Mouse (Mus musculus) embryo, embryonic 11.5 days (tissue): Measurements from ENCODE around the gene Nrl.
A peak's percentile ranks its signal among the peaks of the same experiment; 100 is the strongest.

Source experiments
- DNase-seq: peaks from one replicate; pipeline ENCODE4 v3.0.0-alpha.2; 2012; ENCODE audit warnings: low read depth, low spot score

Gene Nrl

DNA sequence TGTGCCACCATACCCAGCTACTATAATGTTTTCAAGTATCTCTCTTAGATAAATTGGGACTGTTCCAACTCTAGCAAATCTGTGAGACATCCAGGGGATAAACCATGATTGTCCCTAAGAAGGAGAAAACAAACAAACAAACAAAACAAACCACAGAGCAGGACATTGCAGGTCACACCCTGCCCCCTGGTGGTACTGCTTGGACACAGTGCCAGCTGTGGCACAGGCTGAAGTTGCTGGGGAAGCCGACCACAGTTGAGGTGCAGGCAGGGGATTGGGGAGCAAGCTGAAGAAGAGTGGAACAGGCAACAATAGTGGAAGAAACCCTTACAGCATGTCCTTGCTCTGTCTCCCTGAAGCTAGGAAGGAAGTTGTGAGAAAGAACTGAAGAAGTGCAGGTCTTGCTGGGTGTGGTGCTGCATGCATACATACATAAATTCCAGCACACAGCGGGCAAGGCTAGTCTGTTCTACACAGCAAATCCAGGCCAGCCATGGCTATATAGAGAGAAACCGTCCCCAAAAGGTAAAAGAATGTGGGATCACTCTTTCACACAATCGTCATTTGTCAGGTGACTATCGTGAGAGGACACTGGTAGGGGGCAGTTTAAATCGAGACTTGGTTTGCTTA lies 11.4 kb upstream of the Nrl start:
- no peak for DNase-seq

DNA sequence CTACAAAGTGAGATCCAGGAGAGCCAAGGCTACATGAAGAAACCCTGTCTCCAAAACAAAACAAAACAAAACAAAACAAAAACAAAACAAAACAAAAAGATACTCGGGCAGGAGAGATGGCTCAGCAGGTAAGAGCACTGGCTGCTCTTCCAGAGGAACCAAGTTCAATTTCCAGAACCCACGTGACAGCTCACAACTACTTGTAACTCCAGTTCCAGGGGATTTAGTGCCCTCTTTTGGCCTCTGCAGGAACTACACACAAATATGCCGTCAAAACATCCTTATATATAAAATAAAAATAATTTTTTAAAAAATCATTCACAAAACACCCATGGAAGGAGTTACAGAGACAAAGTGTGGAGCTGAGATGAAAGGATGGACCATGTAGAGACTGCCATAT lies 3.2 kb upstream of the Nrl start:
- DNase-seq = no peak

DNA sequence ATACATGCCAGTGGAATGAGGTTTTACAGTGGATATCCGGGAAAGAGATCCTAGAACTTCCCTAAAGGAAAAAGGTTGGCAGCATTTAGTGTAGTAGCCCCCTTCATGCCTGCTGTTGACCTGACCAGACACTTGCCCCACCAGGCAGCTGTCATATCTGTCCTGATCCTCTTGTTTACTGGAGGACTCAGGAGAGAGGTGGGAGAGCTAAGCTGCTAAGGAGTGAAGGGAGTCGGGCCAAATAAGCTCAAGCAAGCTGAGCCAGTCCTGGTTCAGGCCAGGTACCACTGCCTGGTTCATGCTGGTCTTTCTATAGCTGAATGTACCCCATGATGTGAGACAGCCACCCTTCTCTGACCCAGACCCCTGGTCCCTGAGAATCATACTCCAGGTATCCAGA lies 1.9 kb upstream of the Nrl start:
- DNase-seq = no peak

DNA sequence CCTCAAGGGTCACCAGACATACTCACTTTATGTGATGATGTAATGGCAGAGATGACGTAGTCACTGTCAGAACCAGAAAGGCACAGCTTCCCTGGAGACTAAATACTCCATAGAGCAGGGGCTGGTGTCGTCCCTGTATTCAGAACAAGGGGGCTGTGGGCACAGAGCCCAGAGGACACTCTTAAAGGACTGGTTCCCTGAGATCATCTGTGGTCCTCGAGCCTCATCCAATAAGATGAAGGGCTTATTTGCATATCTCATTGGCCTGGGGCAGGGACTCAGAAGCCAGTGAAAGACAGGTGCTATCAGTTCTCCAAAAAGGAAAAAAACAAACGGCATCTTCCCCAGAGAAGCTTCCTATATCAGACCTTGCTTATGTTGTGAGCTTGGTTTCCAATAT lies 719 bp downstream of the Nrl start:
- no peak for DNase-seq

DNA sequence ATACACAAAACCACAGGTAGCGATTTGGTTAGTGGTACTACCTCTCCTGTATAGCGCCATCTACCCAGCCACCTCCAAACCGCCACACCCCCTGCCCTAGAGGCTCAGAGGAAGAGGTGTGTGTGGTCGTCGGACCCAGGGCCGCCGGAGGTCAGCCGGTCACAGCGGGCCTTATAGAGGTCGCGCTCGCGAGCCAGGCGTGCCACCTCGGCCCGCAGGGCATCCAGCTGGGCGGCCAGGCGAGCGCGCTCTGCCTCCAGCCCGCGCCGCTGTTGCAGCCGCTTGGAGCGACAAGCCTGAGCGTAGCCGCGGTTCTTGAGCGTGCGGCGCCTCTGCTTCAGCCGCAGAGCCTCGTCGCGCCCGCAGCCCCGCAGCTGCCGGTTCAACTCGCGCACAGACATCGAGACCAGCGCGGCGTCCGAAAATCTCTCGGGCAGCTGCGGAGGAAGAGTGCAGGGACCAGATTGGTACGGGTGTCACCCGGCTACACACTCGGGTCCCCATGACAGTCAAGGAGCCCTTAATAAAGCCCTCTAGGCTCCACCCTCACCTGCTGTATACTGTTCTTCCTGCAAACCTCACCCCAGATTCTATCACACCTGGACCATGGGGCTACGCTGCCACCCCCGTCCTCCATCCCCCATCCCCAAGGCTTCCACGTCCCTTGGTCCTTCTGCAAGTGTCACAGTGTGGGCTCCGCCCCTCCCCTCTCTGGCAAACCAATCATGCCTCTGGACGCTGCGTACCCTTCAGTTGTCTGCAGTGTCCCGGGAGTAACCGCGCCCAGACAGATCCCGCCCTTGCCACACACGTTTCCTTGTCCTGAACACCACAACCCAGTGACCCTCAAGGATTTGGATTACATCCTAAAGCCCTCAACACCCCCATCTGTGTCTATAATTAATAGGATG lies 4.1 kb downstream of the Nrl start:
- no peak for DNase-seq

DNA sequence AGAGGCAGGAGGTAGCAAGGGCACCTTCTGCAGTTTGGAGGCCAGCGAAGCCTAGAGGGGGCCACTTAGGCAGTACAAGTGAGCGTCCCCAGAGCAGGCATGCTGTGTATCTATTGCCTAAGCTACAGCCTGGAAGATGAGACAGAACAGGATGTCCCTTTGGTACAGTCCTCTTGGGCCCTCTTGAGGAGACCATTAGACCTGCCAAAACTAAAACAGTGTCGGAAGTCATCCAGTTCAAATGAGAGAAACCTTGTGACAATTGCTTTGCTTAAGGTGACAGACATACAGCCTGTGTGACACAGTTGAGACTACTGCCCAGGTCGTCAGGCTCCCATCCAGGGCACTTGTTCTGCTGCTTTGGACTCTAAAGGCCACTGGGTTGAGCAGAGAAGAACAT lies 5.2 kb downstream of the Nrl start:
- DNase-seq = no peak

DNA sequence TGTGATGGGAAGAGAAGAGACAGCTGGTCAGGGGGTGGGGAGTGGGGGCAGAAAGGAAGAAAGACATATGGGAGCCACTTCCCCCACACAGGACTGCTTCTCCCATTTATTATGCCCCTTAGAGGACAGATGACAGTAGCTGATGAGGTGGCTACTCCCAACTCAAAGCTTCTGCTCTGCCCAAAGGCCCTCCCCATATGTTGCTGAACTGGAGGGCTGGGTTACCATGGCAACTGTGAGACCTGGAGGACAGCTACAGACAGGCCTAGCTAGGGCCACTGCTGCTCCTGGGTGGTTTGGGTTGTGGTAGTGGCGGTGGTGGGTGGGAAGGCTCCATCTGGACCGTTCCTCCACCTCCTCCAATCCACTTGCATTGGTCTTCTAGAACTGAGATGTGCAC lies 5.9 kb downstream of the Nrl start:
- DNase-seq = no peak

DNA sequence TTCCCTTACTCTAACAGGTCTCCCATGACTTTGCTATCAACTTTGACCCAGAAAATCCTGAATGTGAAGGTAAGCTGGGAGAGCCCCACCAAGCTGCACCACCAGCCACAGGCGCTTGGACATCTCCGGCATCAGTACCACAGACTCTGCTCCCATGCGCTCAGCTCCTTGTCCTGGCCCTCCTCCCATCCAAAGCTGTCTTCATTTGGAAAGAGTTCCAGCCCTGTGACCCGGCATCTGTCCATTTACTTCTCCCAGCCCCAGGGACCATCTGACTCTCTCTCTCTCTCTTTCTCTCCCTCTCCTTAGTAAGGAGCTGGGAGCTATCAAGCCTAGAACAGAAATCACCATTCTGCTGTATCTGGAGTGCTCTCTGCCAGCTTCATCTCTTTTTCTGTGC lies 8.9 kb downstream of the Nrl start:
- DNase-seq = no peak

DNA sequence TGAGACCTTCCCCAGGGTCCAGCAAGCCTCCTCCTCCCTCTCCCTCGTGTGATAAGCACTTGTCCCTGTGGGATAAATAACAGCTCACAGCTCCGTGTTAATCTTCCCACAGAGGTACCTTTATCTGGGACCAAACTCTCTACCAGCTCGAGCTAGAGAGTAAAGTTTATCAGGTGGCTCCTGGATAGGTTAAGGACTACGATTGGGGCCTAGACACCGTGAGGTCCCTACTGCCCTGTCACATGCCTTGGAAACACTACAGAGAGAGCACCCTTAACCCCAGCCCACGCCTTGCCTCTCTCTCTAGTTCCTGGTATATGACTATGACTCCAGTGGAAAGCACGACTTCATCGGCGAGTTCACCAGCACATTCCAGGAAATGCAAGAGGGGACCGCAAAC lies 10.9 kb downstream of the Nrl start:
- DNase-seq = no peak

DNA sequence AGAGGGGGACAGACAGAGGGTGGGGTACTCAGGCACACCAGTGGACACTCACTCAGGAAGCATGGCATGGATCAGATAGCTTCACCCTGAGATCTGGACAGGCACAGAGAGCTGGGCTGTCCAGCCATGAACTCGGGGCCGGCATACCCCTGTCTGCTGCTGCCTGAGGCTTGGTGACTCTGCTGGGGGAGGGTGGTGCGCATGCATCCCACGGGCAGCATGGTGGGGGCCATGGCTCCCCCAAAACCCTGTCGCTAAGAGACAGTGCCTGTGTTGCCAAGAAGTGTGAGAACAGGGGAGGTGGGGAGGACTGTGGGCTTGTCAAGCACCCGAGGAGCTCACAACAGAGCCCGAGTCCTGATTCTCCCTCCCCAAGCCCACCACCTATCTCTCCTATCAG lies 13.7 kb downstream of the Nrl start:
- DNase-seq = no peak

DNA sequence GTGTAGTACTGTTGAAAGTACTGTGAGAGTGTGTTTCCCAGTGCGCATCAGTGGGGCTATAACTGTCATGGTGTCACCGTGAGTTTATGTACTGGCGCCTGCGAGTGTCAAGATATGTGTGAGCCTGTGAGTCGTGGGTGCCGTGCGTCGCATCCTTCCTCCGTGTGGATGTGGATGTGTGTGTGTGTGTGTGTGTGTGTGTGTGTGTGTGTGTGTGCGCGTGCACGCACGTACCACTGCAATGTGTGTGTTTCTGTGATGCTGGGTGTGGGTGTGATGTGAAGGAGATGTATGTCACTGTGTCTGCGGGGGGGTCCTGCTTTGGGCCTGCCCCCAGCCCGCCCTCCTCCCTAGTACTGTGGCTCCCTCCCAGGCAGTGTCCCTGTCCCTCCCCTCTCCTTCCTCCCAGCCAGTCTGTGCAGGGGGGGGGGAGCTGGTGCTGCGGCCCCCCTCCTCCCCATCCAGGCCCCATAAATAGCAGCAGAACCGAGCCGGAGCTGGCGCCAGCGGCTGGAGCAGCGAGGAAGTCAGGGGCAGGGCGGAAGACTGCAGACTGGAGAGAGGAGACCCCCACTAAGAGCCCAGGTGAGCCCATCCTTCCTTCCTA lies 14.6 kb downstream of the Nrl start, which contains the start of gene Cpne6:
TSS of gene Cpne6 (plus strand) at position 321 of the 607 bp plus-strand sequence.
- no peak for DNase-seq

DNA sequence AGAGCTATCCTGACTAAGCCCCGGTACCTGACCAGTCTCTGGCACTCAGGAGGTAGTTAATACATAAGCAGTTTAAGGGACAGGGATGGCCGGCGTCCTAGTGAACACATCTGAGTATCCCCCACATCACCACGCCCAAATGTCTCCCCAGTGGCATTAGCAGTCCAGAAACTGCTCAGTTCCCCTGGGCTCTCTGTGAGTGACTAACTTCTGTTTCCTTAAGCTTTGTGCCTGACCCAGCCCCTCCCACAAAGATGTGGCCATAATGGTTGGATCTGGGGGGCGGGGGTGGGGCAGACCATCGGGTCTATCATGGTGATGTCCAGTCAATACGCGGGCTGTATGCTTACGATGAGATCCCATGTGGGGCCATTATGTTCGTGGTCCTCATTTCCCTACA lies 15.2 kb downstream of the Nrl start:
- DNase-seq = no peak

DNA sequence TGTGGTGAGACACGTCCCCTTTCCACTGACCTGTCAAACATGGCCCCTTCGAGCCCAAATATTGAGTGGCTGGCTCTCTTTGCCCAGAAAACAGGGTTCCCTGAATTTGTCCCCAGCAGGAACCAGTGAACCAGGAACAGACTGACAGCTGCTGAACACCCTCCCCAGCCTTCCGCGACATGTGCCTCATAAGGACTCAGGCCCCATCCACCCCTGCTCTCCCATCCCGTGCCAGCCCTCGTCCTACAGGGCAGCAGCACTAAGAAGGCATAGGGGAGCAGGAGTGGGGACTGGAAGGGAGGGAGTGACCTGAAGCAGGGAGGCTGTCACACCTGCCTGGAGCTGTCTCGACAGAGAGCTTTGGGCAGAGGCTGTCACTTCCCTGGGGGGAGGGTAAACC lies 17.0 kb downstream of the Nrl start:
- no peak for DNase-seq

DNA sequence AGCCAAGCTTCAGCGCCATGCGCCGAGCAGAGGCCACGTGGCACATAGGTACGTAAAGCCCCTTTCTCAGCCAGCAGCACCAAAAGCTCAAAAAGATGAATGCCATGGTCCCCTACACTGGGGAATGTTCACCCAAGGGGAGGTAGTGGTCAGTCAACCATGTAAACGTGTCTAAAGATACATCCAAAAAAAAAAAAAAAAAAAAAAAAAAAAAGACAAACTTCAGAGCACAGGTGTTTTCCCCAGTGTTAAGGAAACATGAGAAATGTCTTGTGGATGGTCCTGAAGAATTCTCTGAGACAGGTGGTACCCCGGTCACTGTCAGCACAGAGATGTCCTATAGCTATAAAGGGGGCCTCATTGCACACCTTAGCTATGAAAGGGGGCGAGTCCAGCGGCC lies 19.2 kb downstream of the Nrl start:
- no peak for DNase-seq

DNA sequence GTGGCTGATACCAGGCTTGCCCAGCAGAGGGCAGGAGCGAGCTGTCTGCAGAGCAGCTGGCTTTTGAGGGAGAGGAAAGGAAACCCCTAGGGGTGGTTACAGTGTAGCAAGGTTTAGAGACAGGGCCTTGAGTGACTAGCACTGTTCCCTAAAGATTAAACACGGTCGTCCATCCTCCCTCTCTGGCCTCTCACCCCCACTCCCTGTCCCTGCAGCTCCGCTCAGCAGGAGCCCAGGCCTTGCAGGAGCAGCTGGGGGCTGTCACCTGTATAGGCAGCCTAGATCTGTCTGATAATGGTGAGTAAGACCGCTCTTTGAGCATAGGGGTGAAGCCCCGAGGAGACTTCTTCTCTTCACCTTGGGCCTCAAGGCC lies 27.3 kb downstream of the Nrl start:
- peak; percentile 78 for DNase-seq

DNA sequence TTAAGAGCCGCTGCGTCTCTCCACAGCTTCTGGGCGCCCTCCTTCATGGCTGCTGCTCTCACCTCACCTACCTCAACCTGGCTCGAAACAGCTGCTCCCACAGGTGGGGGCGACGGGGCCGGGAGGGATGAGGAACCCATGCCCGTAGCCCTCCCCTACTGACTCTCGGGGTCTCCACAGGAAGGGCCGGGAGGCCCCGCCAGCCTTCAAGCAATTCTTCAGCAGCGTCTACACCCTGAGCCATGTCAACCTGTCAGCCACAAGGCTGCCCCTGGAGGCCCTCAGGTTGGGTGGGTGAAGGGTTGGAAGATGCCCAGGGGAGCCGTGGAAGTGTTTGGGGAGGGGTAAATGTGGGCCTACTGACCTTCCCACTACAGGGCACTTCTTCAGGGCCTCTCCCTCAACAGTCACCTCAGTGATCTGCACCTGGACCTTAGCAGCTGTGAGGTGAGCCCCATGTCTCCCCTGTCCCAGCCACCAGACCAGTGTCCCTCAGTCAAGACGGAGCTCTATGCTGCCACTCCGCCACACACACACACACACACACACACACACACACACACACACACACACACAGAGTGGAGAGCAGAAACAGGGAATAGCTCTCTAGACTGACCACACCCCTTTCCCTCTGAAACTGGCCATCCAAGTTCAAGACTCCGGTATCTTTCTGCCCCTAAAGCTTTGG lies 27.9 kb downstream of the Nrl start:
- no peak for DNase-seq

DNA sequence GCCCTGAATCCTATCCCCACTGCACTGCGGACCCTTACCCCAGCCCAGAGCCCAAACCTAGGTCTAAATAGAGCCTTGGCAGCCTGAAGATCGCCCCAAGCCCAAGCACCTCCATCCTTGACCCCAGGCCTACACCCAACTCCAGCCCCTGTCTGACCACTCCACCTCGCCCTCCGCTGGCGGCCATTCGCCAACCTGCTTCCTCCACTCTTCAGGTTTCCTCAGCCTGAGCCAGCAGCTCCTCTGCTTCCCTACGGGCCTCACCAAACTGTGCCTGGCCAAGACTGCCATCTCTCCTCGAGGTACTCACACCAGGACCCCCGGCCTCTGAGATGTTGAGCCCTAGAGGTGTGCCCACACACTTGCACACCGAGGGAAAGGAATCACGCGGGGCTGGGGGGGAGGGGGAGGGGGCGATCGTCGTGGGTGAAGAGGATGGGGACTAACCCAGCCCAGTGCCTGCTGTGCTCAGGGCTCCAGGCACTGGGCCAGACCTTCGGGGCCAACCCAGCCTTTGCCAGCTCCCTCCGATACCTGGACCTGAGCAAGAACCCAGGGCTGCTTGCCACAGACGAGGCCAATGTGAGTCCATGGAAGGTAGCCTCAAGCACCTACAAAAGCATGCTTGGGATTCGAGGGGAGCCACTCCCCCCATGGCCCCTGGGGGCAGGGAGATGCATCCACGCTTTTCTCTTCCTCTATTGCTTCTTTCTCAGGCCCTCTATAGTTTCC lies 29.1 kb downstream of the Nrl start:
- no peak for DNase-seq

DNA sequence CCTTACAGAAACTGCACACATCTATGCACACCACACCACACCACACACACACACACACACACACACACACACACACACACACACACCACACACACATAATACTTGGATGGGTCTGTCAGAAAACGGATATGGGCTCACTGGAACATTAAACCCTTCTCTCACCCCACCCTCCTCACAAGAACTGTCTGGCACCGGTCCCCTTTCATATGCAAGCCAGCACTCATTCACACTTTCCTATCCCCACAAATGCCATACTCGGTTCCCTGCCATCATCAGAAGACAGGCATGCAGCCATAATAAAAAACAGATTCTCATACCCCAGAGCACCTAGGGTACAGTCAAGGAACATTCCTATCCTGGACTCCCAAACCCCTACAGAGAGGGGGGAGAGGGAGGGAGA lies 32.7 kb downstream of the Nrl start:
- no peak for DNase-seq

DNA sequence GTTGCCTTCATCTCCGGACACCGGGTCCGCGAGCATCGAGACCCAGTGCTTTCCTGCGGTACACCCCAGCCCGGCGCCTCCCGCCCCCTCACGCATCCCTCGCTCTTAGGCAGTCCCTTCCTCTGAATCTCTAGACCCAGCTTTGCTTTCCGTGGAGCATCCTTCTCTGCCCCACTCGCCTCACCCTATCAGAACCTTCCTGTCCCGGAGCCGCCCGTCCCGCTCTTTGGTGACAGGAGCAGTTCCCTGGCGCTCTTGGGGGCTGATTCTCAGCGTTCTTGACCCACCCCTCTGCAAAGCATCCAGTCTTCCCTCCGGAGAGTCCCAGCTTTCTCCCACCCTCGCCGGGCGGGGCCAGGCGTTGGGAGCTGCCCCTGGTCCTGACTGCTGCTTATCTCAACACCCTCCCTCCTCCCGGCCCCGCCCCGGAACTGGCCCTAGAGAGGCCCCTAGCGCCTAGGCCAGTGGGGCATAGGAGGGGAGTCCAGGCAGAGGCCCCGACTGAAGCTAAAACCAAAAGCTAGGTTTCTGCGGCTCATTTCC lies 33.4 kb downstream of the Nrl start:
- peak; percentile 48 for DNase-seq

DNA sequence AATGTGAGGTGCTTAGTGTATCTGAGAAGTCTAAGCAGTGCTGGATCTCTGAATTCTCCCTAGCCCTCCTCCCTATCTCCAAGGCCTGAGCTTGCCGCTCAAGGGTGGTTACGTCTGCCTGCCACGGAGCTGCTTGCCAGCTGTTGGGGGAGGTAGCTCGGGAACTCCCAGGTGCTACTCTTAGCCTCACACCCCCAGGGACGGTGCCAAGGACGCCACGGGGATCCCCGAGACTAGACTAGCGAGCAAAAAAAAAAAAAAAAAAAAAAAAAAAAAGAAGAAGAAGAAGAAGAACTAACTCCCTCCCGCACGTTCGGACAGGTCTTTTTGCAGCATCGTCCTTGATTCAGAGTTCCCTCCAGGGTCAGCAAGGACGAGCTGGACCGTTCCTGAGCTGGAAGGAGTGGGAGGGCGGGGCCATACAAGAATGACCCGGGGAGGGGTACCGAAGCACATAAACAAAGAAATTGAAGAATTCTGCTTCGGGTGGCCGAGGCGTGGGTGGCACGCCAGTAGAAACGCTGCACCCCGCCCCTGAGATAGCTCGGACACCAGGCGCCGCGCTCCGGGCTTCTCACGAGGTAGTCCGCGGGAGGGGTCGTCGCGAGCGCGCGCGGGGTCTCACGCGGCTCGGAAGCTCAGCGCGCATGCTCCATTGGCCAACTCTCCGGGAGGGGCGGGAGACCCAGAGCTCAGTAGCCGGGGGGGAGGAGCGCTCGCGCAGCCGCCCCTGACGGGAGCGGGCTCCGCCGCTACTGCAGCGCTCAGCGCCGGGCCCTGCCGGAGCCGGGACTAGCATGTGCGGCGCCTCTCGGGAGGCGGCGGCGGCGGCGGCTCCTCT lies 34.2 kb downstream of the Nrl start, which contains the start of gene Carmil3:
TSS of gene Carmil3 (plus strand) at position 291 of the 841 bp plus-strand sequence.
- peak; percentile 60 for DNase-seq
